Mouse (Mus musculus) kidney, postnatal 0 days (tissue): ENCODE data around the gene Dgkh. TPM values are rescaled to one million over a fixed set of nuclear protein-coding genes. Genes with fewer than 3 reads are reported as not detected.

Experiments
- ATAC-seq: fragments of 200-750 bp; cut with Nextera tagmentation; replicated peaks from 2 replicates; pipeline ENCODE4 v1.8.0; 2017; ENCODE audit warnings: low read depth, moderate number of reproducible peaks, moderate TSS enrichment, moderate library complexity; ENCODE audit not compliant: low FRiP score
- DNase-seq: peaks from one replicate; pipeline ENCODE4 v3.0.0-alpha.2; 2016; ENCODE audit warnings: low spot score
- H3K27ac ChIP-seq: fragments of 300-500 bp; sonication (generic); 2 replicates; pipeline ENCODE4 v1.5.1; 2014; ENCODE audit warnings: mild to moderate bottlenecking
- H3K27me3 ChIP-seq: fragments of 300-500 bp; sonication (generic); 2 replicates; pipeline ENCODE4 v1.6.1; 2014; ENCODE audit warnings: low read length, mixed read lengths; ENCODE audit not compliant: insufficient read depth
- H3K36me3 ChIP-seq: fragments of 300-500 bp; sonication (generic); 2 replicates; pipeline ENCODE4 v1.6.1; 2014; ENCODE audit warnings: low read length, mixed read lengths; ENCODE audit not compliant: insufficient read depth
- H3K4me1 ChIP-seq: fragments of 300-500 bp; sonication (generic); replicated peaks from 2 replicates; pipeline ENCODE4 v1.6.1; 2014; ENCODE audit warnings: antibody characterized with exemption, low read length, mixed read lengths; ENCODE audit not compliant: insufficient read depth
- H3K4me2 ChIP-seq: fragments of 300-500 bp; sonication (generic); 2 replicates; pipeline ENCODE4 v1.6.1; 2014; ENCODE audit warnings: mild to moderate bottlenecking, low read length, moderate library complexity, mixed read lengths
- H3K4me3 ChIP-seq: fragments of 300-500 bp; sonication (generic); replicated peaks from 2 replicates; pipeline ENCODE4 v1.5.1; 2014; ENCODE audit warnings: low read depth, low read length
- H3K9ac ChIP-seq: fragments of 300-500 bp; sonication (generic); 2 replicates; pipeline ENCODE4 v1.6.1; 2014; ENCODE audit warnings: low read depth, low read length
- H3K9me3 ChIP-seq: fragments of 300-500 bp; sonication (generic); replicated peaks from 2 replicates; pipeline ENCODE4 v1.6.1; 2016; ENCODE audit warnings: low read length, inconsistent platforms, mixed read lengths
- CTCF ChIP-seq: IDR thresholded peaks from 2 replicates; pipeline ENCODE4 v1.5.1; 2016; ENCODE audit warnings: antibody characterized with exemption, low read depth, mild to moderate bottlenecking, moderate library complexity
- WGBS: fragments of 180-500 bp; shearing (Covaris S2); extraction: QIAGEN DNeasy Blood & Tissue Kit; methylation state at CpG from one replicate; pipeline ENCODE4 v1.1.7; 2014; 5-methylcytosine and 5-hydroxymethylcytosine counted together
- polyA plus RNA-seq: library from polyadenylated mRNA; unstranded; fragments of >200 nt; fragmentation: Nextera tagmentation; extraction: Ambion mirVana; gene quantifications from 2 replicates; pipeline ENCODE4 v1.2.1, GENCODE M21; 2015

Dgkh gene
- polyA plus RNA-seq, 1 experiment from 2014 or later, result 2.2 TPM

GRCm38 (mm10) chr14:78592965-78593364, 139.6 kb downstream of the Dgkh start:
- no peak for ATAC-seq
- no peak overlapping the region for H3K4me3 ChIP-seq
- H3K4me2 ChIP-seq, result no peak overlapping the region
- DNase-seq, result no peak
- no peaks in the 10 kb centered on the region for H3K4me1 ChIP-seq
- no peaks in the 10 kb centered on the region for H3K9me3 ChIP-seq
- TF ChIP-seq CTCF, result no peak
- no peaks in the 10 kb centered on the region for H3K27me3 ChIP-seq
- no peak overlapping the region for H3K27ac ChIP-seq
- H3K36me3 ChIP-seq, result peaks cover 31% of the 10 kb centered on the region
- no peak overlapping the region for H3K9ac ChIP-seq
- 90% methylated on average over 3 of the region's 3 CpGs for WGBS

- DNase-seq, result peak; percentile 80
- H3K27ac ChIP-seq, result no peak overlapping the region
- no peak overlapping the region for H3K4me3 ChIP-seq
- no peaks in the 10 kb centered on the region for H3K27me3 ChIP-seq
- H3K4me1 ChIP-seq, result no peaks in the 10 kb centered on the region
- no peaks in the 10 kb centered on the region for H3K9me3 ChIP-seq
- WGBS, result 5% methylated on average over 2 of the region's 2 CpGs
- H3K4me2 ChIP-seq, result no peak overlapping the region
- H3K36me3 ChIP-seq, result peaks cover 24% of the 10 kb centered on the region
- TF ChIP-seq CTCF, result peak; percentile 70
- H3K9ac ChIP-seq, result no peak overlapping the region
- no peak for ATAC-seq
Measured at GRCm38 (mm10) chr14:78590335-78590734, 142.2 kb downstream of the Dgkh start.

- TF ChIP-seq CTCF, result no peak
- 89% methylated on average over 13 of the region's 13 CpGs for WGBS
Measured at GRCm38 (mm10) chr14:78584222-78584621, 148.4 kb downstream of the Dgkh start.

GRCm38 (mm10) chr14:78583168-78583567, 149.4 kb downstream of the Dgkh start:
- H3K4me1 ChIP-seq, result no peaks in the 10 kb centered on the region
- H3K4me2 ChIP-seq, result no peak overlapping the region
- no peak overlapping the region for H3K9ac ChIP-seq
- no peak overlapping the region for H3K27ac ChIP-seq
- no peak for TF ChIP-seq CTCF
- no peak for DNase-seq
- H3K9me3 ChIP-seq, result no peaks in the 10 kb centered on the region
- ATAC-seq, result no peak
- H3K27me3 ChIP-seq, result no peaks in the 10 kb centered on the region
- peaks cover 37% of the 10 kb centered on the region for H3K36me3 ChIP-seq
- H3K4me3 ChIP-seq, result no peak overlapping the region

More at GRCm38 (mm10) chr14:78584222-78584621, 148.4 kb downstream of the Dgkh start:
- Histone ChIP-seq H3K36me3 (peaks cover 33% of the 10 kb centered on the region), H3K9me3 (no peaks in the 10 kb centered on the region), H3K4me1 (no peaks in the 10 kb centered on the region), H3K9ac (no peak overlapping the region), H3K27ac (no peak overlapping the region), H3K27me3 (no peaks in the 10 kb centered on the region), H3K4me2 (no peak overlapping the region), H3K4me3 (no peak overlapping the region)
- no peak for ATAC-seq
- DNase-seq, result no peak

- WGBS, result 81% methylated on average over 13 of the region's 13 CpGs
- Histone ChIP-seq H3K4me1 (no peaks in the 10 kb centered on the region), H3K27ac (no peak overlapping the region), H3K36me3 (peaks cover 19% of the 10 kb centered on the region; the same call in 1 of the 2 replicates), H3K27me3 (no peaks in the 10 kb centered on the region), H3K4me2 (no peak overlapping the region), H3K9ac (no peak overlapping the region), H3K4me3 (no peak overlapping the region), H3K9me3 (no peaks in the 10 kb centered on the region)
- ATAC-seq (no peak), DNase-seq (no peak)
- peak; percentile 22; the same call in 1 of the 2 replicates for TF ChIP-seq CTCF
Measured at GRCm38 (mm10) chr14:78575899-78576298, 156.7 kb downstream of the Dgkh start.

- WGBS, result 90% methylated on average over 5 of the region's 5 CpGs
Measured at GRCm38 (mm10) chr14:78568410-78568809, 164.2 kb downstream of the Dgkh start.

GRCm38 (mm10) chr14:78566431-78566830, 166.1 kb downstream of the Dgkh start:
- Histone ChIP-seq H3K4me3 (no peak overlapping the region), H3K9me3 (no peaks in the 10 kb centered on the region), H3K27me3 (no peaks in the 10 kb centered on the region), H3K4me2 (no peak overlapping the region), H3K27ac (no peak overlapping the region), H3K9ac (no peak overlapping the region), H3K4me1 (no peaks in the 10 kb centered on the region), H3K36me3 (peaks cover 5% of the 10 kb centered on the region; the same call in 1 of the 2 replicates)
- ATAC-seq (no peak), DNase-seq (no peak)
- no peak for TF ChIP-seq CTCF
- whole genome bisulfite sequencing, result 54% methylated on average over 4 of the region's 4 CpGs

More at GRCm38 (mm10) chr14:78568410-78568809, 164.2 kb downstream of the Dgkh start:
- Histone ChIP-seq H3K4me1 (no peaks in the 10 kb centered on the region), H3K9me3 (no peaks in the 10 kb centered on the region), H3K4me3 (no peak overlapping the region), H3K9ac (no peak overlapping the region), H3K4me2 (no peak overlapping the region), H3K27me3 (no peaks in the 10 kb centered on the region), H3K27ac (no peak overlapping the region), H3K36me3 (peaks cover 7% of the 10 kb centered on the region; the same call in 1 of the 2 replicates)
- no peak for ATAC-seq
- no peak for DNase-seq
- no peak for TF ChIP-seq CTCF
